Mouse (Mus musculus) right cerebral cortex, postnatal 4 days (tissue): Measurements from ENCODE around the gene Lhx5.
A peak's percentile ranks its signal among the peaks of the same experiment; 100 is the strongest.

Experiments
- DNase-seq: peaks from one replicate; pipeline ENCODE4 v3.0.0-alpha.2; 2022

Lhx5 gene

GRCm38 (mm10) chr5:120467026-120467425 is 35.5 kb downstream of the Lhx5 start:
- DNase-seq, result no peak

- DNase-seq, result no peak
Measured at GRCm38 (mm10) chr5:120468336-120468735, 36.8 kb downstream of the Lhx5 start.

GRCm38 (mm10) chr5:120468830-120469229 is 37.3 kb downstream of the Lhx5 start:
- no peak for DNase-seq

GRCm38 (mm10) chr5:120471538-120471937 is 40.0 kb downstream of the Lhx5 start:
- no peak for DNase-seq

GRCm38 (mm10) chr5:120472770-120473169 is 41.3 kb downstream of the Lhx5 start, which contains the start of gene Sdsl:
Gene Sdsl, minus strand, starts transcription at chr5:120472810.
- DNase-seq, result no peak

GRCm38 (mm10) chr5:120473361-120473760 is 41.9 kb downstream of the Lhx5 start:
- no peak for DNase-seq

- DNase-seq, result no peak
Measured at GRCm38 (mm10) chr5:120475861-120476260, 44.4 kb downstream of the Lhx5 start.

GRCm38 (mm10) chr5:120476296-120476695 is 44.8 kb downstream of the Lhx5 start, which contains the start of gene Sds:
Gene Sds, plus strand, starts transcription at chr5:120476526.
- DNase-seq, result no peak

GRCm38 (mm10) chr5:120477993-120478392 is 46.5 kb downstream of the Lhx5 start:
- no peak for DNase-seq

- no peak for DNase-seq
Measured at GRCm38 (mm10) chr5:120479538-120479937, 48.0 kb downstream of the Lhx5 start.

GRCm38 (mm10) chr5:120481205-120481604 is 49.7 kb downstream of the Lhx5 start:
- no peak for DNase-seq

- DNase-seq, result no peak
Measured at GRCm38 (mm10) chr5:120483399-120483798, 51.9 kb downstream of the Lhx5 start.

- DNase-seq, result no peak
Measured at GRCm38 (mm10) chr5:120487844-120488243, 56.3 kb downstream of the Lhx5 start.

- peak; percentile 60 for DNase-seq
Measured at GRCm38 (mm10) chr5:120490679-120491192, 59.2 kb downstream of the Lhx5 start.
